Comparison of ENCODE assay signal across 8 mouse cellular contexts in the genomic region with DNA sequence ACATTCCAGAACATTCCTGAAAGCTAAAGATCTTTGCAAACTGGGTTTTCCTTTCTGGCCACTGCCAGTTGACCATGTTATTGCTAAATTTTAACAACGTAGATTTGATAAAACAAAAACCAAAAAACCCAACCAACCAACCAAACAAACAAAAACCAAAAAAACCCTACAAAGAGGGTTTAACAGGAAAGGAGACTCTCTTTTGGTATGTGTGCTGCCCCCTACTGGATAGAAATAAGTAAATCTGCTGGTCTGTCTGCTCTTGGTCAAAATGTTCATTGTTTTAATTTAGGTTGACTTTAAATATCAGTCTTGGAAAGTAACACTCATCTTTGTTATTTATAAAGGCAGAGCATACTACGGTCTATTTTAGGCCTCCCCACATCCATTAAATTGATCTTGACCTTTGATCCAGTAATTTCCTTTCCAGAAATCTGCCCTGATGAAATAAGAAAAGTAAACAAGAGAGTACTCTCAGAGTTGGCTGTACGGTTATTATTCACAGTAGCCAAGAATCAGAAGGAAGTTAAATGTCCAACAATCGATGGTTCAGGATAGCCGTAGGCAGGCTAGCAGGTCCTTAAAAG. TPM values are rescaled to one million over a fixed set of nuclear protein-coding genes. Genes with fewer than 3 reads are reported as not detected.
DNase-seq lines count a peak whose midpoint lies in the region; ATAC-seq and TF ChIP-seq lines count a peak whose summit lies in the region.

No protein-coding gene starts in this region.

- H3K9me3 ChIP-seq in midbrain, embryonic 14.5 days (ENCODE audit: control insufficient read depth, low read length) = no peaks in the 10 kb centered on the region
- no peaks in the 10 kb centered on the region for H3K9me3 ChIP-seq in midbrain, embryonic 13.5 days

- H3K4me3 ChIP-seq in gastrocnemius, adult 2 months = no peak overlapping the region
- no peak overlapping the region for H3K4me3 ChIP-seq in midbrain, embryonic 14.5 days (replicated peaks; ENCODE audit: low read depth, low read length)
- H3K4me3 ChIP-seq in midbrain, embryonic 13.5 days (replicated peaks) = no peak overlapping the region

- TF ChIP-seq CTCF in gastrocnemius, adult 2 months (IDR thresholded peaks at IDR 0.05) = peak; percentile 70

- no peaks in the 10 kb centered on the region for H3K36me3 ChIP-seq in midbrain, embryonic 14.5 days (ENCODE audit: control insufficient read depth, insufficient read depth, low read length)
- no peaks in the 10 kb centered on the region for H3K36me3 ChIP-seq in midbrain, embryonic 13.5 days
- H3K36me3 ChIP-seq in splenic B cell, adult 2 months (ENCODE audit: control insufficient read depth, insufficient read depth, low read length, poor library complexity, severe bottlenecking) = no peaks in the 10 kb centered on the region

- H3K9ac ChIP-seq in midbrain, embryonic 14.5 days (replicated peaks; ENCODE audit: low read length) = no peak overlapping the region
- H3K9ac ChIP-seq in midbrain, embryonic 13.5 days (replicated peaks) = no peak overlapping the region

- peak overlapping the region; percentile 17; the same call in 1 of the 2 replicates for H3K27ac ChIP-seq in gastrocnemius, adult 2 months
- no peak overlapping the region for H3K27ac ChIP-seq in midbrain, embryonic 14.5 days (replicated peaks; ENCODE audit: low read depth, low read length)
- H3K27ac ChIP-seq in midbrain, embryonic 13.5 days = no peak overlapping the region

- intact Hi-C loops in gastrocnemius, adult 2 months (cut with DNase I) = loop anchor here (2.0 to 5.0 kb wide), 2 partner anchors 121 to 135 kb away; no protein-coding TSS in a partner anchor

- 0 out of 2 replicates have a peak, but pooled peaks cover 3% of the 10 kb centered on the region for H3K4me1 ChIP-seq in midbrain, embryonic 14.5 days (ENCODE audit: control insufficient read depth, insufficient read depth, low read length)
- H3K4me1 ChIP-seq in midbrain, embryonic 13.5 days (replicated peaks) = peaks cover 8% of the 10 kb centered on the region

- WGBS in midbrain, embryonic 14.5 days = 75% methylated on average over 5 of the region's 5 CpGs
- WGBS in midbrain, embryonic 13.5 days = 79% methylated on average over 5 of the region's 5 CpGs

- no peak overlapping the region for H3K4me2 ChIP-seq in midbrain, embryonic 14.5 days (ENCODE audit: low read length)
- H3K4me2 ChIP-seq in midbrain, embryonic 13.5 days (replicated peaks) = no peak overlapping the region

- H3K27me3 ChIP-seq in midbrain, embryonic 14.5 days (ENCODE audit: control insufficient read depth, insufficient read depth, low read length) = no peaks in the 10 kb centered on the region
- H3K27me3 ChIP-seq in midbrain, embryonic 13.5 days = no peaks in the 10 kb centered on the region
- no peaks in the 10 kb centered on the region; the same call in 1 of the 2 replicates for H3K27me3 ChIP-seq in splenic B cell, adult 2 months (ENCODE audit: control insufficient read depth, insufficient read depth, low read length, poor library complexity, severe bottlenecking)

- DNase-seq in gastrocnemius, adult 2 months = no peak
- no peak for DNase-seq in gastrocnemius, adult 8-10 months (ENCODE audit: low spot score in 2 of 2)
- DNase-seq in midbrain, embryonic 14.5 days = peak; percentile 69
- DNase-seq in splenic B cell, adult 2 months (ENCODE audit: low read depth, low spot score) = peak; percentile 67
- no peak for DNase-seq in urinary bladder, postnatal 36 days (ENCODE audit: low spot score in 2 of 2)
- DNase-seq in gastrocnemius, postnatal 4 days (ENCODE audit: low spot score in 2 of 2) = no peak

- no peak for ATAC-seq in midbrain, embryonic 14.5 days (ENCODE audit: low FRiP score, low TSS enrichment)
- ATAC-seq in midbrain, embryonic 13.5 days = no peak
- peak; percentile 34 for ATAC-seq in inflammation-experienced regulatory T-cells, adult 6 months

RNA-seq across cellular contexts. Expression of gene Prr5l, which starts 54.7 kb away (rescaled TPM):
- total RNA-seq in gastrocnemius, adult 2 months (2021) = under 1 TPM in 1 of 2 experiments, not detected in 1; 0.53 TPM
- under 1 TPM; 0.10 to 0.46 (median 0.16) TPM for total RNA-seq in gastrocnemius, adult 8-10 months (2022)
- polyA plus RNA-seq in midbrain, embryonic 14.5 days (2014; fragmentation: Nextera tagmentation; extraction: Ambion mirVana) = 2.5 and 4.9 TPM in 2 replicates
- polyA plus RNA-seq in midbrain, embryonic 13.5 days (2015; fragmentation: Nextera tagmentation; extraction: Ambion mirVana) = 7.7 and 9.3 TPM in 2 replicates
- 1 to 10 TPM; 1.0 to 2.4 (median 2.4) TPM for polyA plus RNA-seq in inflammation-experienced regulatory T-cells, adult 6 months (2017; shearing (Covaris generic))
- total RNA-seq in gastrocnemius, postnatal 4 days (2021) = 1 to 10 TPM; 4.0 to 5.3 TPM

RNA-seq across cellular contexts. Expression of gene Commd9, which starts 57.9 kb away (rescaled TPM):
- 10 to 100 TPM; 31.7 to 37.6 TPM for total RNA-seq in gastrocnemius, adult 2 months (2021)
- total RNA-seq in gastrocnemius, adult 8-10 months (2022) = 10 to 100 TPM; 34.2 to 41.7 (median 39.4) TPM
- polyA plus RNA-seq in midbrain, embryonic 14.5 days (2014; fragmentation: Nextera tagmentation; extraction: Ambion mirVana) = 109 and 110 TPM in 2 replicates
- polyA plus RNA-seq in midbrain, embryonic 13.5 days (2015; fragmentation: Nextera tagmentation; extraction: Ambion mirVana) = 103 and 106 TPM in 2 replicates
- 10 to 100 TPM; 14.2 to 32.2 (median 21.2) TPM for polyA plus RNA-seq in inflammation-experienced regulatory T-cells, adult 6 months (2017; shearing (Covaris generic))
- total RNA-seq in gastrocnemius, postnatal 4 days (2021) = 10 to 100 TPM; 41.1 to 45.0 TPM

Comparison
In these comparisons a context has a peak if more than half of its experiments do, and no peak if none do; other contexts are left out.
1. DNase-seq: peak in midbrain, embryonic 14.5 days (single experiment) and splenic B cell, adult 2 months (single experiment); none in gastrocnemius, adult 2 months (single experiment), gastrocnemius, adult 8-10 months (0 of 2), urinary bladder, postnatal 36 days (0 of 2) and gastrocnemius, postnatal 4 days (0 of 2).